Mouse (Mus musculus) T-helper 1 cell (primary cell): ENCODE results near the gene Gm21812.
"Not testable (repeated sequence)": the region's sequence is repeated elsewhere in the genome, so short reads cannot be mapped to it uniquely, and the experiment has no call there.

Source experiments
- in situ Hi-C: fragments of 300-600 bp; cut with MboI, MseI; formaldehyde crosslinking; loops from one replicate; pipeline ENCODE4 v1.15.1; 2025; ENCODE audit warnings: high pct_unique_total_duplicates

The Gm21812 gene

GRCm38 (mm10) chrY:9347084-9347483 lies at the start of gene Gm21812:
TSS of gene Gm21812 (minus strand) at chrY:9347184.
- in situ Hi-C loops, result not testable (repeated sequence)
